Mouse (Mus musculus): Measurements from ENCODE around the gene 5031439G07Rik.

DNA sequence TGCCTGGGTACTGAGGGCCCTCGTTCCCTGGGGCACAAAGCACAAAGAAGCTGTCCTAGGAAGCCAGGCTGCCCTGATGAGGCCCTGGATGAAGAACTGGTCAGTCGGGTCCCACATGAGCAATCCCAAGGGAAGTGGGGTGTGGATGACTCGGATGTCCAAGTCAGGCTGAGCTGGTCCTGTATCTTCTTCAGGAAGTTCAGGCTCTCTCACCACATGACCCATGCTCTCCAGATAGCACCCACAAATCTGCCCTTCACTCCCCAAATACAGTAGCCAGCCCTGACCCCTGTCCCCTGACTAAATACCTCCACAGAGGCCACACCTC is 14.8 kb downstream of the 5031439G07Rik start:
- TF ChIP-seq CTCF (IDR thresholded peaks at IDR 0.05; ENCODE audit: low read depth) (no peak), EP300 (IDR thresholded peaks at IDR 0.05; ENCODE audit: low read depth) (no peak)

Data from liver, postnatal 0 days (tissue).